Mouse (Mus musculus) layer of hippocampus, postnatal 14 days (tissue): ENCODE measurements at regions not wholly inside any gene's neighbourhood (a gene's known extent, or its start where the extent isn't known, plus 50 kb on each side); places are given as distances from the start of the nearest gene placed in this dataset.

Experiments used
- DNase-seq, 2 experiments: peaks; one replicate each; pipeline ENCODE4 v3.0.0; 2021 to 2022; ENCODE audit warnings: low spot score in 2 of 2, mixed read lengths in 1 of 2

DNA sequence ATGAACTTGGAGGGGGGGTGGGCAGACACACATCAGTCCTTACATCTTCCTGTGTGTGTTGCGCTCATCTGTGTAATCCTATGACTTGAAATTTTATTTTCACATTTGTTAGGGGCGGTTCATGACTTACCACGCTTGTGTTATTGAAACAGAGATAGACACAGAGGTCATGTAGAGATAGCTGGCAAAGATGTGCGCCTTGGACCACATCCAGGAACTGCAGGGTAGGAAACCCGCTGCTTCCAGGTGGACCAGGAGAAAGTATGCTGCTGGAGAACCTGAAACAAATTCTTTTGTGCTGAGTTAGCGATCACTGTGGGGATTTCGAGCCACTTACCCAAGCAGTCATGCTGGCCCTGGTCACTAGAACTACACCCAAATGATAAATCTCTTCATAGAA is 89.1 kb downstream of the Kcnj2 start:
- no peak for DNase-seq

DNA sequence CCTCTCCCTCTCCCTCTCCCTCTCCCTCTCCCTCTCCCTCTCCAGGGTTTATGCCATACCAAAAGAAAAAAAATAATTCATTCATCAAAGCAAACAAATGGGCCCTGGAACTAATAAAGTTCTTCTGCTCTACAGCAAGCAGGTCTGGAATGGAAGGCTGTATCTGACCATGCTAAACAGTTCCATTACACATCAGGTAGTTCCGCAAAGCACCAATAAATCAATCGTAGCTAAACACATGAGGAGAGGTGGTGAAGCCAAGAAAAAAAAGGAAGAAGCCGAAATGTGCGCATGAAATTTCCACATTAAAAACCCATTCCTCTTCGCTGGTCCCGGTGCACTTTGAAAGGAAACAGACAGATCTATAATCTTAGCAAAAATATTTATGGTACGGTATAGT is 89.8 kb downstream of the Kcnj2 start:
- no peak for DNase-seq

DNA sequence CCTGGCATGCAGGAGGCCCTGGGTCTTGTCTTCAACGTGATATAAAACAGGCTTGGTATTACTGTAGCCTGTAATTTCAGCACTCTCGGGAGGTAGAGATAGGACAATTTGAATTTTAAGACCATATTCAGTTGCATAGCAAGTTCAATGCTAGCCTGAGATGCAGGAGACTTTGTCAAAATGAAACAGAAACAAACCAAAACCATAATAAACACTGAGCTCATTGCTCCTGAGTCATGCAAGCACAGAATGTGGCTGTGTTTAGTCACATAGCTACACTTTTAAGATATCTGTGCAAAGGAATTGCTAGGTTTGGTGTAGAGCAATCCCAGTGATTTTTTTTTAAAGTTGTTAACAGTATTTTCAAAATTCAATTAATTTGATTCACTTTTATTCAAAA is 93.3 kb downstream of the Kcnj2 start:
- no peak for DNase-seq

DNA sequence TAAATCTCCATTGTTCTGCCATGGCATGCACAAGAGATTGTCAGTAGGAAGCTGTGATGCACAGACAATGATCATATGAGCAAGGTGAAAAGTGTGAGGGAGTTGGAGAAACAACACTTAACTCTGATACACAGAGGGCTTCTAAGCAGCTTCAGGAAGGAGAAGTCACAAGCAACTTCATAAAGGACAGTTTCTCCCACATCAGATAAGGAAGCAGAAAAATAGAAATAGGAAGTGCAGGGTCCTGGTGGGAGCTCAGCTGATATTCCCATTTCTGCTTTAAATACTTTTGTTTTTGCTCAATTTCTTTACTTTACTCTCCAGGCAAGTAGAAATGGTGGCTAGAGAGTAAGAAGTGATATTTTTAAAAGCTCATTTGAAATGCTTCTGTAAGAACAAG is 98.9 kb downstream of the Kcnj2 start:
- no peak for DNase-seq

DNA sequence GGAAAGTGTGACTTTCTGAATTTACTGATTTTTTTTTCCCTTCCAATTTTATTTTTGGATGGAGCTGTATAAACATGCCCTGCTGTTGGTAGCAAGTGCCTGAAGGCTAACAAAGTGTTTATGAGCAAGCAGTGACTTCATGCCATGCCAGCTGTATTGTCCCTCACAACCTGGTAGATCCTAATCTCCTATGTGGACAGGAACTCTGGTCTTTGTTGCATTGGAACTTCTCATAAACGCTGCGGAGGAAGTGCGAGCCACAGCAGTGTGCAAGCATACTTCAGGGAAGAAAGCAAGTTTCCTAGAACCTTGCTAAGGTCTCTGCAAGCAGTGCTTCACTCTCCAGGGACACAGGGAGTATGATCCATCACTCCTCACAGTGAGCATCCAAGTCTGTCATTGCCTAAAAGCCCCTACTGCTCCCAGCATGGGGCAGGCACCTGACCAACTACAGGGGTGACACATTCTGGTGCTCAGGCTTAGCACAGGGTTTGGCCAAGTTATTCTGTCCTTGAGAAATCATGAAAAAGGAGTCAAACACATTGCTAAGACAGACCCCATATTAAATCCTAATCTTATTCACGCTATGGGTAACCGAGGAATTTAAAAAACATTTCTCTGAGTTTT is 104.3 kb downstream of the Kcnj2 start:
- DNase-seq, result no peak

DNA sequence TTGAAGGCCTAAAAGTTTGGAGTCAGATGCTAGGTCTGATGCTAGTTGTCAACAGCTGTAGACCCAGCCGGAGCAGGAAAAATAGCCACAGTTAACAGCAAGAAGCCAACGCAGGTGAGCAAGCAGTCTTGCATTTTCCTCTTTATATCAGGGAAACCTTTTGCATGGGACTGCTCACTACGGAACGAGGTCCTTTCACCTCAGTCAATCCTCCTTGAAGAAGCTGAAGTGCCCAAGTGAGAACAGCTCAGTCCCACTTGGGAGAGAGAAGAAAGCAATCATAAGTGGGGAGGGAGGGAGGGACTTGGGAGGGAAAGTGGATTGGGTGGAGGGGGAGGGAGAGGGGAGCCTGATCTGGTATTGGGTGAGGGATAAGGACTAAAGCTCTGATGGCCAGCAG is 107.6 kb downstream of the Kcnj2 start:
- no peak for DNase-seq

DNA sequence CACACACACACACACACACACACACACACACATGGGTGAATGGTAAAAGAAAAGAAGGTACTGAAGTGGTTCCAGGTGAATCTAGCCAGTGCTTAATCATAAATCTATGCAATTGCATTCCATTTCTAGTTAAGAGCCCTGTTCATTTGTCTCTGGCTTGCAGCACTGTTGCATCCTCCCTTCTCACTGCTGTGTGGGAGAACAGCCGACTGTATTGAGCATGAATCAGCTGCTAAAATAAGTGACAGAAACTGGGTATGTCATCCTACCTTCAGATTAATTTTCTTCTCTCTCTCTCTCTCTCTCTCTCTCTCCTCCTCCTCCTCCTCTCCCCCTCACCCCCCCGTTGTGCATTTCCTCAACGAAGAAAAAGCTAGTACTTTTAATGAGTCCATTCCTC is 109.6 kb downstream of the Kcnj2 start:
- peak; percentile 17 to 45 for DNase-seq

DNA sequence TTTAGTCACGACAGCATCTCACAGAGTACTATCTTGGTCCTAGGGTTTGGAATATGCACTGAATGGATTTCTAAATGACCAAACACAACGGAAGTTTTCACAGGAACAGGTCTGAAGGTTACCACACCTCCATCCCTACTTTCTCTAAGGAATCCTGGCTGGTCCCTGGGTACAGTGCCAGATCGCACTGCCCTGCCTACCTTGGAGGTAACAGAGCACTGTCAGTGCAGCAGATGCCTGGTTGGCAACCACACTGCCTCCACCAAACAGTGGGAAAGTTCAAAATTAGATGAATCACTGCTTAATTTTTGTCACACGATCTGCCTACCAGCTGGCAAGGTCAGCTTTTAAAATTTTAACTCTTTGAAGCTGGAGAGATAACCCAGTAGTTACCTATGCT is 111.6 kb downstream of the Kcnj2 start:
- peak; percentile 6 to 36 for DNase-seq

DNA sequence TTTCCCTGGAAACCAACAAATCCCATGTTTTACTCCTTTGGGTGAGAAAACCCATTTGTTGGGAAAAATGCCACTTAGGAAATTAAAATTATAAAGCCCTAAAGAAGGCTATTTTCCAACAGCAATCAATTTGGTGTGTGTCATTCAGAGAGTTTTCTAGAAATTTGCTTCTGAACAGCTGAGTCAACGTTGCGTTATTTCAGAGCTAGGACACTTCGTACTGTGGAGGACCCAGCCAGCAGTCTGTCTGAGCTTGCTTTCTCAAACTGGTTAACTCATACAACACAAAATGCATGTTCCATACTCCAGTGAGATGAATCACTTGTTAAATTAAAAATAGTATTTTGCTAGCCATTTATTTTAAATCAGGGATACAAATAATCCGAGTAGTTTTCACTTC is 131.5 kb downstream of the Kcnj2 start:
- DNase-seq, result peak in 1 of 2 experiments; percentile 62

DNA sequence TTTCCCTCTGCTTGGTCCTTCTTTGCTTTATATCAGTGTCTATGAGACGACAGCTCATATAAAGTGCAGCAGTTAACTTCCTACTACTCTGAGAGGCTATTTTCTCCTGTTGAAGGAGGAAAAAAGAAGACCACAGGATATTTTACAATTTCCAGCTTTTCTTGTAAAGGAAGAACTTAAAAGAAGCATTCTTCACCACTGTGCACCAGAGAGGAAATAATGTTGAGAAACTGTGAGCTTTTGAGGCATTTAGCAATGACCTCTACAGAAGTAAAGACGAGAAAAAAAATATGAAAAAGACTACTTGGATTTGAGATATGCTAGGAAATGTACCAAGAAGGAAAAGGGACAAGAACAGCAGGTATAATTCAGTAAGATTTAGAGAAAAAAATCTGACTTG is 134.5 kb downstream of the Kcnj2 start:
- no peak for DNase-seq

DNA sequence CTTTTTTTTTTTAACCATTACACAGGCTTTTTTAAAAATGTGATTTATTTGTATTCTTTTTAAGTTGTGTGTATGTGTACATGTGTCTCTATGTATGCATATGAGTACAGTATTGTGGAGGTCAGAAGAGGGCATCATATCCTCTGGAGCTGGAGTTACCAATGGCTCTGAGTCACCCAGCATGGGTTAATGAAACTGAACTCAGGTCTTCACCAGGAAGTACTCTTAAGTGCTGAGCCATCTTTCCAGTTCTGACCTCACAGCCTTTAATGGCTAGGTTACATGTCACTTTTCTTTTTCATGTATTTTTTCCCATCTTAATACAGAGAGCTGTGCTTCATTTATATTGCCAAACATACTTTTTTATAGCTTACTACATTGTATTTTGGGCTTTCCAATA is 136.8 kb downstream of the Kcnj2 start:
- DNase-seq, result no peak

DNA sequence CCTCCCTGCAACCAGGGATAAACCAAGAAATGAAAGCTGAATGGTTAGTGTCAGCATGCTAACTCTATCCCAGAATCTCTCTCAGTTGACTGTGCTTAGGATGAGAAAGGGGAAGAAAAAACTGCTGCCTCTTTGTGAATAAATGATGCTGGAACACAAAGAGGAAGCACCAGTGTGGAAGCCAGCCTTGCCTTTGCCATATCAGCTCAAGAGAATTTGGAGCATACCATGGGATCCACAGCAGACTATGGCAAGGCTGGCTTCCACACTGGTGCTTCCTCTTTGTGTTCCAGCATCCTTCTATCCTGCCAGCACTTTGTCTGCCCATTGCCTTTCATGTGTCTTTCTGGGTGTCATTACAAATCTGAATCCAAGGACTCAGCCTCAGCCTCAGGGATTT is 144.6 kb downstream of the Kcnj2 start:
- no peak for DNase-seq

DNA sequence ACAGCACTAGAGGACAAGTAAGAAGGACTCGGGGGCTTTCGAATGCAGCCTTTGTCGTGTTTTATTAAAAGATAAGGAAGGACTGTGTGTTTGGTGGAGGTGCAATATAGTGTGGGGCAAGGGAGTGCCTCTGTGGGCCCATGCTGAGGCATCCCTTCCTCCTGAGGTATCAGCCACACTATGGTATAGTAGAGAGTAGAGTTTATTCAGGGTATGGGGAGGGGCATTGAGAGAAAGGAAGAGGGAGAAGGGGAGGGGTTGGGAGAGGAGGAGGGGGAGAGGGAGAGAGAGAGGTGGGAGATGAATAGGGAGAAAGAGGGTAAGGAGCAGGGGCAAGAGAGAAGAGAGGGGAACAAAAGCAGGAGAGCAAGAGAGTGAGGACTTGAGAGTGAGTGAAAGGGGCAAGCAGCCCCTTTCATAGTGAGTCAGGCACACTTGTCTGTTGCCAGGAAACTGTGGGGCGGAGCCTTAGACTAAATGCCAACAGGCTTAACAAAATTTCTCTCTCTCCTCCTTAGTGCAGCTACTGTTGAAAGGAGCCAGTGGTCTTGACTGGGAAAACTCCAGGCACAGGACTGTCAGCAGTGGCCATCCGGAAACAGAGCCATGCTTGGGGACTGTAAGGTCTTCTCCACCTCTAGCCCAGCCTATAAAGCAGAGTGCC is 146.2 kb downstream of the Kcnj2 start:
- DNase-seq, result no peak

DNA sequence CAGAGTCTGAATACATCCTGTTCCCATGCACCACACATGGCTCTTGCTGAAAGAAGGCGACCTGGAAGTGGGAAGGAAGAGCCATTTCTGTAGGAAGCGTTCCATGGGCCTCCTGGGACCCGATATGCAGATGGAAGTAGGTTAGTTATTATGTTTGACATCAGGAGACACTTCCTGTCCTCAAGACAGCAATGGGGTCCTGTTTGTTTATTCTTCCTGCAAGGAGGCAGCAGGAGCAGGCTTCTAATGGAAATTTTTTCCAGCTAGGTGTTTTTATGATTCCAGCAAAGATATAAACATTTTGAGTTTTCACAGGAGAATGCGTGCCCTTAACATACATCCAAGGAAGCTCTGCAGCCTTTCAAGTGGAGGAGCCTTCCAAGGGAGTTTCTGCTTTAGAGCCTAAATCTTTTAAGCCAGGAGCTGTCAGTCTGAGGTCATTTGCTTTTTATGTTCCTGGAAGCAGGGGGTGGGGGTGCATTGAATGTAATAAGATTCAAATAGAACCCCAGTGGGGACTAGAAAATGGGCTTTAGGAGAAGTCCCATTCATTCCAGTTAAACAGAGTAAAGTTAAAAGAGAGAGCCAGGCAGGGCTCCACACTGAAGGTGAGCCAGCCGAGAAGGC is 146.9 kb downstream of the Kcnj2 start:
- DNase-seq, result no peak

DNA sequence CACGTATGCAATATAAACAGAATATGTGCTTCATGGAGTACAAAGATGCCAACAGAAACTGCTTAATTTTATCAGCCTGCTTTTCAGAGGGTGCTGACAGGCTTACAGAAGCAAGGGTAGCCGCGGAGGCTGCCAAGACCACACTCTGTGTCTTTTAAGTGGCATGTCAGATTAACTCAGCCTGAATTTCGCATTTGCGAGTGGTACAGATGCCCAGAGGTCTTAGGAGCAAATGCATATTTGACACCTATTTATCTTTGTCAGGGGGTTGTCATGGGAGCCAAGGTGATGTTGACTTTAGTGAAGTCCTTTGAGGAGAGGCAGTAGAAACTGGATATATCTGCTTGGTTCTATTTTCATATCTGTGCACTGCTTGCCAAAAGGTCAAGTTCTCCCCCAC is 149.0 kb downstream of the Kcnj2 start:
- DNase-seq, result no peak

DNA sequence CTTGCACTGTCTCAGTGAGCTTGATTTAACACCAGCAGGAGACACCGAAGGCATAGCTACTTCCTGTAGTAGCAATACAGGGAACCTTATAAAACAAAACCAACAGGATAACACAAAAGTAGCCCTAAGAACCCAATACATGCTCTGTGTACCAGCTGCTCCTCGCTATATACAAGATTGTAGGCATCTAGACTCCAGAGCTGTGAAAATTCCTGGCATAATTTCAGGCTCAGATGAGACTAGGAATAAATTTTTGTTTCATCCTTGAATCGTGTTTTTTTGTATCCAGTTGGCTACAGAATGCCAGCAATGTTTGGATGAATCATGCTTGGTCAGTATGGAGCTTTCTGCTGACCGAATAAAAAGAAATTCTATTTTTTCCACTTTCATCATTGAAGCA is 157.9 kb downstream of the Kcnj2 start:
- no peak for DNase-seq

DNA sequence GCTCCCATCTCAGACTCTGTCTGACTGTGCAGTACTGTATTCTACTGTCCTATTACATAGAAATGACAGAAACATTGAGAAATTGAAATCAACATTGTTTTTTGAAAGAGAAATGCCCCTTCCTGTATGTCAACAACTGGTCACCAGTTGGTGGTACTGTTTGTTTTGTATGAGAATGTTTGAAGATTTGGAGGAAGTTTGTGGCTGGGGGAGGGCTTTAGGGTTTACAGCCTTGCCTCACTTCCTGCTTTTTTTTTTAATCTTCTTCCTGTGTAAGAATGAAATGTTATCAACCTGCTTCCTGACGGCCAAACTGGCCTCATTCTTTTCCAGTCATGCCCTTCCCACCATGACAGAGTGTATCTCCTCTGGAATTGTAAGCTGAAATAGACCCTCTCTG is 161.3 kb downstream of the Kcnj2 start:
- no peak for DNase-seq

DNA sequence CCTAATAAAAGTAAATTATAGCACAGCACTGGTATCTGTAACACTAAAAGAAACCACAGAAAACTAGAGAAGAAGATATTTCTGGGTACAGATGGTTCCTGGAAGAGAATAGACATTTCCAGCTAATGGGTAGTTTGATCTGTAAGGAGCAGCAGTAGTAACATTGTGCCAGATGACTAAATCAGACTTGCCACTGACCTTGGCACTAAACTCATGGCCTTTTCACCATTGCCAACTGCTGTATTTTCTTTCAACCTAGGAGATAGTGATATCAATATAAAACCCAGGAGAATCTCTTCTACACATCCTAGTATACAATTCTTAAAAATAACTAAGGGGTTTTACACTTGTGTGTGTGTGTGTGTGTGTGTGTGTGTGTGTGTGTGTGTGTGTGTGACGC is 170.8 kb downstream of the Kcnj2 start:
- no peak for DNase-seq

DNA sequence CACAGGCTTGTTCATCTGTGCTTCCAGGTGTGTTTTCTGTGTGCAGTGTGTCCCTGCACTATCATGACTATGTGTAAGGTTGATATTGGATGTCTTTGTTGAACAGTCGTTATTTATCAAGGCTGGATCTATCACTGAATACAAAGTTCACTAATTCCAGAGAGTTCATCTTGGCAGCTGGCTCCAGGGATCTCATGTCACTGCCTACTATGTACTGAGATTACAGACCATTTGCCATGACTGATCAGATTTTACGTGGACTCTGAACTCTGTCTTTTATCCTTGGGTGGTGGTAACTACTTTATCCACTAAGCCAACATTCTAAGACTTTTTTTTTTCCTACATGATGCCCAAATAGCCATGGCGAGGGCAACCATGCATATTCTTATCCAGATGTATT is 173.8 kb downstream of the Kcnj2 start:
- DNase-seq, result no peak

DNA sequence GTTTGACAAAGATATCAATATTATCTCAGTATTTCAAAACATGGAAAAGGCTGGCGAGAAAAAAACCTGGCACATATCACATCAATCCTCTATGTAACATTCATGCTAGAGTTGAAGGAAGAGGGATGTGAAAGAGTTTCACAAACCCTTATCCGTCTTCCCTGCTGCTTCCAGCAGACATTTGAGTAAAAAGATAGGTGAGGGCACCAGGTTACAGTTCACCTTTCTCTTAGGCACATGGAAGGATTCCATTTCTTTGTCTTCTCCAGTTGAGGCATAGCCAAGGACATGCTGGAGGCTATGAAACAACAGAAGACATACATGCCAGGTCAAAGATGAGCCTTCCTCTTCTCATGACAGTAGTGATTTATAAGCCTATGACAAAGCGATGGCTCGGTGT is 186.3 kb downstream of the Kcnj2 start:
- DNase-seq, result no peak

DNA sequence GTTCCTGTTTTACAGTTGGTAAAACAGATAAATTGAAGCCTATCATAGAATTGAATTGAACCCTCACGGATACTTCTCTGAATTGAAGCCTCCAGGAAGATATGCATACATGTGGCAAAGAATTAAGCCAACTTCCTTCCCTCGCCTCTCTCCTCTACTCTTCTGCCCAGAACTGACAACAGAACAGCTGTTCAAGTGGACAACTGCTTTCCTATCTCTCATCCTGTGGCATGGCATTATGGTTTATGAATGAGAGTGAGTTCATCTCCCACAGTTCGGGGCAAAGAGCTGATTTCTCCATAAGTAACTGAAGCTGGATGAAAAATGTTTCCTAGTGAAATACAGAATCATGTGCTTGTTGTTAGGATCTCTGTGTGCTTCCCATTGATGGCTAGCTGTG is 190.6 kb downstream of the Kcnj2 start:
- no peak for DNase-seq

DNA sequence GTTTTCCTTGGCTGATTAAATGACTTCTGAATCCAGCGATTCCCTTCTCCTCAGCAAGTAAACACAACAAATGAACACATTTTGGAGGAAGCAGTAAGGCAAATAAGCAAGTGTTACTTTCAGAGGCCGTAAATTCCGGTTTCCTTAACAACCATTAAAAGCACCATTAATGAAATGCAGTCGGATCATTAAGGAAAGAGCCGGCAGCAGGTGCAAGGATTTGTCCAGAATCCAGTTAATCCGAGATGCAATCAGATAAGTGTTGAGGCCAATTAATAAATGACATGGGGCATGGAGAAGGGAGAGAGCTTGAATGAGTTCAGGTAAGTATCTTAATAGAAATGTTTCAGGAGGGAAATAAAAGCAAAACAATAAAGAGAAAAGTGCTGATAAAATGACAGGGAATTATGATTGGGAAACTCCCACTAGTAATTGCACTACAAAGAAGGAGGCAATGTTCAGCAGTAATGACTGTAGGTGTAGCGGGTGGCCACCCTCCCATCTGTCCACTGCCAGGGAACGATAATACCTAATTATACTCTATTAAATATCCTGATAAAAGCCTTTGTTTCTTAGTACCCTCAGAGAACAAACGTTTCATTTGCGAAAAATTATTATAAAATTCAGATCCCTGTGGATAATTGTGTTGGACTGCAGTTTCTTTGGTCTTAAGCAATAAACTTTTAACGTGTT is 194.9 kb downstream of the Kcnj2 start:
- no peak for DNase-seq
